Mouse (Mus musculus): ENCODE results near the gene Trak1. TPM values are rescaled to one million over a fixed set of nuclear protein-coding genes. Genes with fewer than 3 reads are reported as not detected.

The Trak1 gene
- polyA plus RNA-seq, 1 experiment from 2014 or later, result 41.6 TPM

- Histone ChIP-seq H3K27me3 (no peaks in the 10 kb centered on the region), H3K36me3 (peaks cover 25% of the 10 kb centered on the region), H3K27ac (no peak overlapping the region), H3K9me3 (replicated peaks) (no peaks in the 10 kb centered on the region), H3K9ac (no peak overlapping the region), H3K4me1 (peaks cover 13% of the 10 kb centered on the region), H3K4me2 (replicated peaks) (no peak overlapping the region), H3K4me3 (no peak overlapping the region)
- 89% methylated on average over 5 of the region's 5 CpGs for WGBS
- ATAC-seq (ENCODE audit: low FRiP score), result no peak
Measured at GRCm38 (mm10) chr9:121474771-121475170, 177.5 kb downstream of the Trak1 start.

DNA sequence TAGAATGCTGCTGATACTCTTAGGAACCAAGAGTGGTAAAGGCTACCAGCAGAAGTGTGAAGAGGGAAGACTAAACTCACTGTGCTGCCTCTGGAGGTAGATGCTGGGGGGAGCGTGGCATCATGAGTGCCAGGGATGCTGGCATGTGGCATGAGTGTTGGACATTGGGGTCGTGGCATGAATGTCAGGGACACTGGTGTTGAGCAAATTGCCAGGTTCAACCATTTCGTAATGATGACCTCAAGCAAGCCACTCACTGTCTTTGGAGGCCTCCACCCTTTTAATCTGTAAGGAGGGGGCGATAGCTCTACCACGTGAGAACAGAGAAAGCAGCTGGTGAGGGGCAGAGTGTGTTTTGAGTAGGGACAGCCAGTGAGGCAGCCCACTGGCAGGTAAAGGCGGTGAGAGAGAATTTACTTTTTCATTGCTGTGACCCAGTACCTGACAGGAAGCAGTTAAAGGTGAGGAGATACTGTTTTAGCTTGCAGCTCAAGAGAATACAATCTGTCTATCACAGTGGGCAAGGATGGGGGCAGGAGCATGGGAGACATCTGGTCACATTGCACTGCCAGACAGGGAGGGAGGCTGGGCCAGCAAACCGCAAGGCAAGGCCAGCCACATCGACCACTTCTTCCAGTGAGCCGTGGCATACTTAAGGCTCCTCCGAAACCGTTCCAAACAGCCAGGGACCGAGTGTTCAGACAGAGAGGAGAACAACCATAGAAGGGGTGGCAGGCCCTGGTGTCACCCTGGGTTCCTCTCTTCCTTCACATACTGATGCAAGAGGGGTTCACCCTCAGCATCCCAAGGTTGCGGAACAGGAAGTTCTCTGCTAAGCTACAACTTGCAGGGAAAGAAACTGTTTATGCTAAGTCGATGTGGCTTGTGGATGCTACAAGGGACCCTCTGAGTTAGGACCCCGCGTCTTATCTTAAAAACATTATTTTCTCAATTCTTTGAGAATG is 178.5 kb downstream of the Trak1 start:
- no peaks in the 10 kb centered on the region for H3K9me3 ChIP-seq (replicated peaks)
- H3K27ac ChIP-seq, result no peak overlapping the region
- no peak overlapping the region for H3K9ac ChIP-seq
- H3K4me3 ChIP-seq, result no peak overlapping the region
- peaks cover 25% of the 10 kb centered on the region for H3K36me3 ChIP-seq
- no peak overlapping the region for H3K4me2 ChIP-seq (replicated peaks)
- ATAC-seq (ENCODE audit: low FRiP score), result no peak
- no peaks in the 10 kb centered on the region for H3K27me3 ChIP-seq
- H3K4me1 ChIP-seq, result peaks cover 7% of the 10 kb centered on the region; the same call in 1 of the 2 replicates
- WGBS, result 80% methylated on average over 16 of the region's 16 CpGs

DNA sequence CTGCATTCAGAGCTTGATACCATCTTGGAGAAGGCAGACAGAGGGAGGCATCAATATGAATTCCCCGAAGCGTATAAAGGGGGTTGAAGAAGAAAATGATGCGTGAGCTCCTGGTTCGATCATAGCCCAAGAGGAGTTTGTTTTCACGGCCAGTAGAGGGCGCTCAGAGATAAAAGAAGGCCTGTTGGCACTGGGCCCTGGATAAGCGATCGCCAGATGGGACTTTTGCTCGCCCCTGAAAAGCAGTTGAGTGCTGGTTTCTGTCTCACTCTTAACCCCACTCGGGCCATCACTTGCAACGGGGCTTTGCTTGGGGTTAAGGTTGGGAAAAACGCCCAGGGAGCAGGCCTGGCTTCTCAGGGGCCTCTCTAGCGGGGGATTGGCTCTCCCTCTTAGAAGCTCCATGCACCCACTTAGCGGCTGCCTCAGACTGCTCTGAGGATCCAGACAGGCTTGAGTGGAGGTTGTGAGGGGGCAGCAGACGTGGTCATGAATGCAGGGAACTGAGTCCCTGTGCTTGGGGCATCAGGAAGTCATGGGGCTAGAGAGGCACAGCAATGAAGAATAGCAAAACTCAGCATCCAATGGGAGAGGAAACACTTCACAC is 180.1 kb downstream of the Trak1 start:
- peak overlapping the region; percentile 15; the same call in 1 of the 2 replicates for H3K4me2 ChIP-seq (replicated peaks)
- H3K27me3 ChIP-seq, result no peaks in the 10 kb centered on the region
- ATAC-seq (ENCODE audit: low FRiP score), result peak; percentile 62
- no peak overlapping the region for H3K4me3 ChIP-seq
- H3K27ac ChIP-seq, result no peak overlapping the region
- WGBS, result 17% methylated on average over 15 of the region's 15 CpGs
- H3K9ac ChIP-seq, result no peak overlapping the region
- no peaks in the 10 kb centered on the region for H3K9me3 ChIP-seq (replicated peaks)
- peaks cover 3% of the 10 kb centered on the region; the same call in 1 of the 2 replicates for H3K4me1 ChIP-seq
- peaks cover 20% of the 10 kb centered on the region for H3K36me3 ChIP-seq

DNA sequence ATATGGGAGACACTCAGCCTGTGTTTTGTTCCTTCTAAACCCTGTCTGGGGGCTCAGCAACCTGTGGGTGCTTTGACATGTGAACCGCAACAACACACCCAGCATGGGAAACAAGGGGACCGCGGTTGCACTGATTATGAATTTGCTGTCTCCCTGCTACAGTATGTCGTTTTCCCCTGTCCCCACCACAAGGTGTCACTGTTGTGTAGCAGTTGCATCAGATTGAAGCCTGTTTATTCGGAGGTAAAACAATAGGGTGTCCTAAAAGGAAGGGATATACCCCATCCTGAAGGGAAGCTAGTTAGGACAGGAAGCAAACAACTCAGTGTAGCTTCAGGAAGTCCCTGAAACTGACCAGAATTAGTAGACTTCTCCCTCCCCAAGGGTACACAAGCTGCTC is 182.2 kb downstream of the Trak1 start:
- ATAC-seq (ENCODE audit: low FRiP score), result peak; percentile 35
- WGBS, result 21% methylated on average over 5 of the region's 5 CpGs

DNA sequence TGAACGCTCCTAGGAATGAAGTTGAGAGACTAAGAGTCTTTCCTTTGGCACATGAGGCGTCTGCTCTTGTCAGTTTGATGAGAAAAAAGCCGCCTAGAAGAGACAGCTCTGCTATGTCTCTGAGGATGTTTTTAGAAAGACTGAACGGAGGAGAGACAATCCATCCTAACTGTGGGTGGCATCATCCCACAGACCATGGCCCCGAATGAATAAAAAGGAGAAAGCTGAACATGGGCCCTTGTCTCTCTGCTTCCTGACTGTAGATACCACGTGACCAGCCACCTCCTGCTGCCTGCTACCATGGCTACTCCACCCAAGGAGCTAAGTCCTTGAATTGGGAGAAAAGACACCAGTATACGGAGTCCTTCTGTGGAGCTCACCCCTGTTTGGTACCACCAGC is 189.9 kb downstream of the Trak1 start:
- WGBS, result 65% methylated on average over 7 of the region's 7 CpGs
- Histone ChIP-seq H3K36me3 (no peaks in the 10 kb centered on the region), H3K9me3 (replicated peaks) (no peaks in the 10 kb centered on the region)

More for the DNA sequence above, 182.2 kb downstream of the Trak1 start:
- H3K36me3 ChIP-seq, result peaks cover 3% of the 10 kb centered on the region
- H3K4me2 ChIP-seq (replicated peaks), result no peak overlapping the region
- H3K27me3 ChIP-seq, result no peaks in the 10 kb centered on the region
- no peaks in the 10 kb centered on the region for H3K9me3 ChIP-seq (replicated peaks)
- peaks cover 3% of the 10 kb centered on the region; the same call in 1 of the 2 replicates for H3K4me1 ChIP-seq
- H3K4me3 ChIP-seq, result no peak overlapping the region
- no peak overlapping the region for H3K27ac ChIP-seq
- no peak overlapping the region for H3K9ac ChIP-seq

GRCm38 (mm10) chr9:121491592-121492240 is 194.4 kb downstream of the Trak1 start:
- Histone ChIP-seq H3K9ac (no peak overlapping the region), H3K4me3 (no peak overlapping the region), H3K4me1 (peaks cover 19% of the 10 kb centered on the region), H3K4me2 (replicated peaks) (no peak overlapping the region), H3K27me3 (peaks cover 51% of the 10 kb centered on the region), H3K9me3 (replicated peaks) (no peaks in the 10 kb centered on the region), H3K27ac (no peak overlapping the region), H3K36me3 (no peaks in the 10 kb centered on the region)
- 71% methylated on average over 11 of the region's 11 CpGs for WGBS
- no peak for ATAC-seq (ENCODE audit: low FRiP score)

More for the DNA sequence above, 189.9 kb downstream of the Trak1 start:
- H3K27ac ChIP-seq, result no peak overlapping the region
- no peak for ATAC-seq (ENCODE audit: low FRiP score)
- H3K4me1 ChIP-seq, result no peaks in the 10 kb centered on the region
- no peak overlapping the region for H3K9ac ChIP-seq
- peaks cover 6% of the 10 kb centered on the region for H3K27me3 ChIP-seq
- H3K4me3 ChIP-seq, result no peak overlapping the region
- H3K4me2 ChIP-seq (replicated peaks), result no peak overlapping the region

DNA sequence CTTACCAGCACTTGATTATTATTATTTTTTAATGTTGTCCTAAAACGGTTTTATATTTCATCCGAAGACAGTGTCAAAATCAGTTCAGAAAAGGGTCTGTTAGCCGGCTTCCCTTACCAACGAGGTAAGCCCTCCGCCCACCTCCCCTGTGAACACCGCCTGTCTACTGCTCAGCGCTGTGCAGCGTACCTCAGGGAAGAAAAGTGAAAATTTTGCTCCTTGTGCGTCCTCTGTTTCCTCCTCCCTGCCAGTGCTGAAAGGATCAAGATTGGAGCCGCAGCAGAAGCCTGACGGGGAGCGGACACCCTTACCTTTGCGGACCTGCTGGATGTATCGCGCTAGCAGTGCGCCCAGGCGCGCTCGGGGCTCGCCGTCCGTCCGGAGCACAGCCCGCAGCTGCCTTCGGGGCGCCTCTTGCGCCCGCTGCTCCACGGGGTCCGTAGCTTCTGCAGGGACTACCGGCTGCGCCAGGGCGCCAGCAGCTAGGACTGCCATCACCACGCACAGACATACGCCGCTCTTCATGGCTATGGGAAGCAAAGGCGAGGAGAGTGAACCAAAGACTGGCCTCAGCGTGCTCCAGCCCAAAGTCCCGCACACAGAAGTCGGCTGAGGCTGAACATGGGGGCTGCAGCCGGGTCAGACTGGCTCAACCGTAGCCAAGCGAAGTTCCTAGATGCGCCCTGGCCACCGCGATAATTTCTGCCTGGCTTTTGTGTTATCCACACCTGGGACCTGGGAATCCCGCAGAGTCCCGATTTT is 196.9 kb downstream of the Trak1 start:
- no peaks in the 10 kb centered on the region for H3K36me3 ChIP-seq
- peak overlapping the region; percentile 32 for H3K4me3 ChIP-seq
- H3K9me3 ChIP-seq (replicated peaks), result no peaks in the 10 kb centered on the region
- 2% methylated on average over 48 of the region's 48 CpGs for WGBS
- peak overlapping the region; percentile 52 for H3K4me2 ChIP-seq (replicated peaks)
- H3K4me1 ChIP-seq, result peaks cover 19% of the 10 kb centered on the region
- H3K9ac ChIP-seq, result 0 out of 2 replicates have a peak overlapping the region, but pooled peaks have one; percentile 9
- H3K27me3 ChIP-seq, result peaks cover 63% of the 10 kb centered on the region
- ATAC-seq (ENCODE audit: low FRiP score), result no peak
- no peak overlapping the region for H3K27ac ChIP-seq

- peaks cover 19% of the 10 kb centered on the region for H3K4me1 ChIP-seq
- WGBS, result 4% methylated on average over 12 of the region's 12 CpGs
- peak within 1 kb of the TSS; percentile 32 for H3K4me3 ChIP-seq
- no peaks in the 10 kb centered on the region for H3K36me3 ChIP-seq
- H3K27me3 ChIP-seq, result peaks cover 63% of the 10 kb centered on the region
- peak within 1 kb of the TSS; percentile 9; the same call in 1 of the 2 replicates for H3K9ac ChIP-seq
- ATAC-seq (ENCODE audit: low FRiP score), result no peak
- H3K9me3 ChIP-seq (replicated peaks), result no peaks in the 10 kb centered on the region
- H3K27ac ChIP-seq, result no peak within 1 kb of the TSS
- H3K4me2 ChIP-seq (replicated peaks), result peak within 1 kb of the TSS; percentile 52
Measured at GRCm38 (mm10) chr9:121495529-121495928, 198.2 kb downstream of the Trak1 start, which contains the start of gene Cck. Gene Cck, minus strand, starts transcription at chr9:121495694.

GRCm38 (mm10) chr9:121496102-121496501 is 198.8 kb downstream of the Trak1 start:
- H3K4me3 ChIP-seq, result no peak overlapping the region
- ATAC-seq (ENCODE audit: low FRiP score), result no peak
- H3K27ac ChIP-seq, result no peak overlapping the region
- peaks cover 63% of the 10 kb centered on the region for H3K27me3 ChIP-seq
- H3K4me1 ChIP-seq, result peaks cover 19% of the 10 kb centered on the region
- H3K9ac ChIP-seq, result no peak overlapping the region
- no peaks in the 10 kb centered on the region for H3K9me3 ChIP-seq (replicated peaks)
- WGBS, result 31% methylated on average over 10 of the region's 10 CpGs
- no peak overlapping the region for H3K4me2 ChIP-seq (replicated peaks)
- no peaks in the 10 kb centered on the region for H3K36me3 ChIP-seq

DNA sequence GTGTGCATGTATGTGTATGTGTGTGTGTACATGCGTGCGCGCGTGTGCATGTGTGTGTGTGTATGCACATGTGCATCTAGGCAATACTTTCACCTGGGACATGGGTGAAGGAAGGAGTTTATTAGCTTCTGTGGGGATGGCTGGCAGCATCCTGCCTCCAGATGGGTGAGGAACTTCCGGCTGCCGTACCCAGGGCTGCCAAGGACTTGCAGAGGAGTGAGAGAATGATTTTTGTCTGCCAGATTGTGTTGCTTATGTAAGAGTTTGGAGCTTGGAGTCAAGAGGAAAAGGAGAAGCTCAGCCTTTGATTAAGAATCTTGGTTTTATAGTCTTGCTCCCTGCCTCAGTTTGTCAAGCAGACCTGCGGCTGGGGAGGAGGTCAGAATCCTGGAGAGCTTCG is 208.0 kb downstream of the Trak1 start:
- no peak overlapping the region for H3K9ac ChIP-seq
- no peaks in the 10 kb centered on the region for H3K36me3 ChIP-seq
- H3K4me1 ChIP-seq, result no peaks in the 10 kb centered on the region
- no peaks in the 10 kb centered on the region for H3K9me3 ChIP-seq (replicated peaks)
- WGBS, result 88% methylated on average over 8 of the region's 8 CpGs
- H3K4me2 ChIP-seq (replicated peaks), result no peak overlapping the region
- no peak overlapping the region for H3K27ac ChIP-seq
- ATAC-seq (ENCODE audit: low FRiP score), result no peak
- H3K4me3 ChIP-seq, result no peak overlapping the region
- no peaks in the 10 kb centered on the region for H3K27me3 ChIP-seq

- Histone ChIP-seq H3K27ac (no peak overlapping the region), H3K27me3 (no peaks in the 10 kb centered on the region), H3K9ac (no peak overlapping the region), H3K4me3 (no peak overlapping the region), H3K4me1 (no peaks in the 10 kb centered on the region), H3K36me3 (no peaks in the 10 kb centered on the region), H3K9me3 (replicated peaks) (no peaks in the 10 kb centered on the region), H3K4me2 (replicated peaks) (no peak overlapping the region)
- ATAC-seq (ENCODE audit: low FRiP score), result no peak
- WGBS, result 73% methylated on average over 8 of the region's 8 CpGs
Measured at GRCm38 (mm10) chr9:121506478-121507180, 209.3 kb downstream of the Trak1 start.
